ENCODE assay signal across 22 mouse cellular contexts in genomic region chr9:121043021-121043420, GRCm38 (mm10).
DNase-seq lines count a peak whose midpoint lies in the region; ATAC-seq lines count a peak whose summit lies in the region.
"Had no signal": no experiment of that assay in that cellular context is flagged by ENCODE, and none has a peak within 500 bp of the region (broad histone marks: within the 10 kb centered on the region; RNA-seq: fewer than 3 reads in every experiment).

No protein-coding gene starts in this region.

- H3K9me3 ChIP-seq in lung, embryonic 15.5 days = no peaks in the 10 kb centered on the region
- H3K9me3 ChIP-seq: embryonic facial prominence, embryonic 10.5 days; G1E; heart, embryonic 10.5 days; hindbrain, embryonic 12.5 days had no signal

- no peaks in the 10 kb centered on the region for H3K36me3 ChIP-seq in lung, embryonic 15.5 days
- H3K36me3 ChIP-seq: embryonic facial prominence, embryonic 10.5 days; G1E; heart, embryonic 10.5 days; hindbrain, embryonic 12.5 days had no signal

- H3K27ac ChIP-seq in lung, embryonic 15.5 days = no peak overlapping the region
- H3K27ac ChIP-seq: embryonic facial prominence, embryonic 10.5 days; gastrocnemius, adult 2 months; heart, embryonic 10.5 days; hindbrain, embryonic 12.5 days had no signal

- no peak overlapping the region for H3K4me3 ChIP-seq in lung, embryonic 15.5 days
- H3K4me3 ChIP-seq: embryonic facial prominence, embryonic 10.5 days; gastrocnemius, adult 2 months; heart, embryonic 10.5 days; hindbrain, embryonic 12.5 days had no signal

- H3K4me2 ChIP-seq in lung, embryonic 15.5 days = no peak overlapping the region
- H3K4me2 ChIP-seq: hindbrain, embryonic 12.5 days had no signal

- no peak for DNase-seq in cerebellum, postnatal 10 days
- no peak for DNase-seq in lung, postnatal 25 days (ENCODE audit: low spot score)
- DNase-seq in cerebellum, adult 9-10 months = peak; percentile 58
- no peak for DNase-seq in urinary bladder, adult 18-20 months (ENCODE audit: low spot score in 2 of 2)
- no peak for DNase-seq in thymus, postnatal 14 days
- DNase-seq: adrenal gland, postnatal 14 days; B cell, adult 2 months; gastrocnemius, adult 2 months; gastrocnemius, postnatal 25 days; heart, postnatal 10 days; heart, postnatal 4 days had no signal

- 87% methylated on average over 4 of the region's 4 CpGs for WGBS in lung, embryonic 15.5 days

- ATAC-seq in cerebellum, adult (ENCODE audit: insufficient number of reproducible peaks, low FRiP score, low TSS enrichment) = peak; percentile 26; the same call in 1 of the 2 replicates
- ATAC-seq in lung, embryonic 15.5 days (ENCODE audit: borderline replicate concordance, extremely low read depth, low FRiP score, low TSS enrichment) = peak; percentile 14; the same call in 1 of the 2 replicates
- ATAC-seq: CD4-positive, CD25-positive, alpha-beta regulatory T cell, adult 4 months; forebrain, embryonic 14.5 days; hindbrain, embryonic 16.5 days; inflammation-experienced regulatory T-cells, adult 6 months; intestine, postnatal 0 days had no signal

- H3K9ac ChIP-seq in lung, embryonic 15.5 days = no peak overlapping the region
- H3K9ac ChIP-seq: hindbrain, embryonic 12.5 days had no signal

- H3K27me3 ChIP-seq in lung, embryonic 15.5 days = no peaks in the 10 kb centered on the region
- H3K27me3 ChIP-seq: hindbrain, embryonic 12.5 days had no signal

- H3K4me1 ChIP-seq in lung, embryonic 15.5 days = no peaks in the 10 kb centered on the region
